In genomic region chr6:119200362-119200761, GRCm38 (mm10) we compare ENCODE assay signal across 20 mouse cellular contexts. TPM values are rescaled to one million over a fixed set of nuclear protein-coding genes. Genes with fewer than 3 reads are reported as not detected.
A peak's percentile ranks its signal among the peaks of the same experiment; 100 is the strongest.
DNase-seq lines count a peak whose midpoint lies in the region; ATAC-seq and TF ChIP-seq lines count a peak whose summit lies in the region.
"Had no signal": no experiment of that assay in that cellular context is flagged by ENCODE, and none has a peak within 500 bp of the region (broad histone marks: within the 10 kb centered on the region; RNA-seq: fewer than 3 reads in every experiment).

No protein-coding gene starts in this region.

- H3K79me2 ChIP-seq in heart, adult 2 months (replicated peaks; ENCODE audit: control insufficient read depth, insufficient read depth, low read length): no peaks in the 10 kb centered on the region

- 45% methylated on average over 5 of the region's 5 CpGs for WGBS in heart, embryonic 13.5 days
- WGBS in heart, adult 2 months: 69% methylated on average over 5 of the region's 5 CpGs
- 53% methylated on average over 5 of the region's 5 CpGs for WGBS in heart, embryonic 16.5 days
- WGBS in intestine, embryonic 16.5 days: 60% methylated on average over 5 of the region's 5 CpGs
- WGBS in liver, postnatal 0 days (ENCODE audit: insufficient replicate concordance): 58% methylated on average over 5 of the region's 5 CpGs
- 85% methylated on average over 5 of the region's 5 CpGs for WGBS in midbrain, embryonic 11.5 days

- peak overlapping the region; percentile 66 for H3K27ac ChIP-seq in heart, embryonic 13.5 days (replicated peaks)
- no peak overlapping the region for H3K27ac ChIP-seq in heart, adult 2 months
- peak overlapping the region; percentile 58 for H3K27ac ChIP-seq in heart, embryonic 16.5 days (ENCODE audit: low read length)
- H3K27ac ChIP-seq in intestine, embryonic 16.5 days (ENCODE audit: low read length): 0 out of 2 replicates have a peak overlapping the region, but pooled peaks have one; percentile 26
- peak overlapping the region; percentile 86 for H3K27ac ChIP-seq in liver, postnatal 0 days (ENCODE audit: low read depth)
- H3K27ac ChIP-seq in midbrain, embryonic 11.5 days (ENCODE audit: low read depth, low read length): no peak overlapping the region
- H3K27ac ChIP-seq: embryonic facial prominence, embryonic 15.5 days; forebrain, embryonic 13.5 days; midbrain, embryonic 15.5 days had no signal

- TF ChIP-seq CTCF in heart, adult 2 months (IDR thresholded peaks at IDR 0.05): no peak
- no peak for TF ChIP-seq CTCF in liver, postnatal 0 days (IDR thresholded peaks at IDR 0.05; ENCODE audit: low read depth)

- no peak for TF ChIP-seq EP300 in heart, adult 2 months (IDR thresholded peaks at IDR 0.05; ENCODE audit: insufficient read depth, low read depth, low read length)
- TF ChIP-seq EP300 in liver, postnatal 0 days (IDR thresholded peaks at IDR 0.05; ENCODE audit: low read depth): no peak

- H3K4me3 ChIP-seq in heart, embryonic 13.5 days: no peak overlapping the region
- H3K4me3 ChIP-seq in heart, adult 2 months: no peak overlapping the region
- H3K4me3 ChIP-seq in heart, embryonic 16.5 days (ENCODE audit: low read length): no peak overlapping the region
- no peak overlapping the region for H3K4me3 ChIP-seq in intestine, embryonic 16.5 days (ENCODE audit: low read length)
- no peak overlapping the region for H3K4me3 ChIP-seq in liver, postnatal 0 days (ENCODE audit: low read depth, low read length)
- no peak overlapping the region for H3K4me3 ChIP-seq in midbrain, embryonic 11.5 days (ENCODE audit: low read depth, low read length)
- H3K4me3 ChIP-seq: embryonic facial prominence, embryonic 15.5 days; forebrain, embryonic 13.5 days; midbrain, embryonic 15.5 days had no signal

- peaks cover 88% of the 10 kb centered on the region for H3K4me1 ChIP-seq in heart, embryonic 13.5 days
- peaks cover 1% of the 10 kb centered on the region; the same call in 1 of the 2 replicates for H3K4me1 ChIP-seq in heart, adult 2 months (ENCODE audit: control insufficient read depth, insufficient read depth, low read length)
- peaks cover 62% of the 10 kb centered on the region for H3K4me1 ChIP-seq in heart, embryonic 16.5 days (ENCODE audit: control insufficient read depth, insufficient read depth, low read length)
- H3K4me1 ChIP-seq in intestine, embryonic 16.5 days (ENCODE audit: control insufficient read depth, insufficient read depth, low read length): peaks cover 10% of the 10 kb centered on the region; the same call in 1 of the 2 replicates
- peaks cover 5% of the 10 kb centered on the region for H3K4me1 ChIP-seq in liver, postnatal 0 days (ENCODE audit: insufficient read depth)
- peaks cover 20% of the 10 kb centered on the region for H3K4me1 ChIP-seq in midbrain, embryonic 11.5 days (ENCODE audit: control insufficient read depth, insufficient read depth, low read length)

- H3K36me3 ChIP-seq in heart, embryonic 13.5 days: no peaks in the 10 kb centered on the region
- no peaks in the 10 kb centered on the region for H3K36me3 ChIP-seq in heart, adult 2 months (ENCODE audit: control insufficient read depth, insufficient read depth, low read length)
- H3K36me3 ChIP-seq in heart, embryonic 16.5 days (ENCODE audit: control insufficient read depth, insufficient read depth): no peaks in the 10 kb centered on the region
- H3K36me3 ChIP-seq in intestine, embryonic 16.5 days (ENCODE audit: control insufficient read depth, insufficient read depth, low read length): no peaks in the 10 kb centered on the region; the same call in 1 of the 2 replicates
- no peaks in the 10 kb centered on the region; the same call in 1 of the 2 replicates for H3K36me3 ChIP-seq in liver, postnatal 0 days (replicated peaks; ENCODE audit: insufficient read depth, low read length)
- peaks cover 6% of the 10 kb centered on the region; the same call in 1 of the 2 replicates for H3K36me3 ChIP-seq in midbrain, embryonic 11.5 days (ENCODE audit: control insufficient read depth, insufficient read depth, low read length)

- no peak for TF ChIP-seq POLR2A in heart, adult 2 months (IDR thresholded peaks at IDR 0.05; ENCODE audit: insufficient read depth, low read depth, low read length)

- no peak overlapping the region for H3K4me2 ChIP-seq in heart, embryonic 13.5 days
- H3K4me2 ChIP-seq in heart, embryonic 16.5 days (ENCODE audit: low read depth, low read length): no peak overlapping the region
- no peak overlapping the region for H3K4me2 ChIP-seq in intestine, embryonic 16.5 days (ENCODE audit: low read depth, low read length)
- H3K4me2 ChIP-seq in liver, postnatal 0 days (ENCODE audit: low read depth, low read length): no peak overlapping the region
- no peak overlapping the region for H3K4me2 ChIP-seq in midbrain, embryonic 11.5 days
- H3K4me2 ChIP-seq: embryonic facial prominence, embryonic 15.5 days; forebrain, embryonic 13.5 days; lung, embryonic 14.5 days; midbrain, embryonic 15.5 days had no signal

- no peaks in the 10 kb centered on the region for H3K27me3 ChIP-seq in heart, embryonic 13.5 days (replicated peaks)
- no peaks in the 10 kb centered on the region for H3K27me3 ChIP-seq in heart, adult 2 months (ENCODE audit: control insufficient read depth, insufficient read depth, low read length)
- no peaks in the 10 kb centered on the region for H3K27me3 ChIP-seq in heart, embryonic 16.5 days (ENCODE audit: control insufficient read depth, insufficient read depth, low read length)
- H3K27me3 ChIP-seq in intestine, embryonic 16.5 days (replicated peaks; ENCODE audit: control insufficient read depth, insufficient read depth, low read length): no peaks in the 10 kb centered on the region
- H3K27me3 ChIP-seq in liver, postnatal 0 days (ENCODE audit: insufficient read depth, low read length): no peaks in the 10 kb centered on the region
- no peaks in the 10 kb centered on the region for H3K27me3 ChIP-seq in midbrain, embryonic 11.5 days (ENCODE audit: control insufficient read depth, insufficient read depth, low read length)
- H3K27me3 ChIP-seq: embryonic facial prominence, embryonic 15.5 days; forebrain, embryonic 13.5 days; midbrain, embryonic 15.5 days had no signal

- intact Hi-C loops in heart, adult 2 months (cut with DNase I): no loop called here

- H3K9ac ChIP-seq in heart, embryonic 13.5 days: peak overlapping the region; percentile 58; the same call in 1 of the 2 replicates
- H3K9ac ChIP-seq in heart, adult 2 months (ENCODE audit: low read depth, low read length): no peak overlapping the region
- H3K9ac ChIP-seq in heart, embryonic 16.5 days (ENCODE audit: low read length): no peak overlapping the region; the same call in 1 of the 2 replicates
- no peak overlapping the region for H3K9ac ChIP-seq in intestine, embryonic 16.5 days (ENCODE audit: low read depth, low read length)
- no peak overlapping the region for H3K9ac ChIP-seq in liver, postnatal 0 days (replicated peaks)
- no peak overlapping the region for H3K9ac ChIP-seq in midbrain, embryonic 11.5 days (ENCODE audit: low read length)
- H3K9ac ChIP-seq: embryonic facial prominence, embryonic 15.5 days; forebrain, embryonic 13.5 days; lung, embryonic 14.5 days; midbrain, embryonic 15.5 days had no signal

- ATAC-seq in heart, embryonic 13.5 days (ENCODE audit: extremely low read depth, insufficient number of reproducible peaks, low FRiP score, low TSS enrichment): no peak
- no peak for ATAC-seq in heart, embryonic 16.5 days (replicated peaks; ENCODE audit: extremely low read depth, insufficient read depth, low FRiP score)
- ATAC-seq in intestine, embryonic 16.5 days: peak; percentile 85
- peak; percentile 94 for ATAC-seq in liver, postnatal 0 days
- no peak for ATAC-seq in midbrain, embryonic 11.5 days (ENCODE audit: low FRiP score)
- ATAC-seq: forebrain, embryonic 13.5 days; hindbrain, embryonic 16.5 days; midbrain, embryonic 15.5 days had no signal

- no peaks in the 10 kb centered on the region for H3K9me3 ChIP-seq in heart, embryonic 13.5 days
- H3K9me3 ChIP-seq in heart, embryonic 16.5 days (replicated peaks; ENCODE audit: control insufficient read depth, low read length): no peaks in the 10 kb centered on the region
- no peaks in the 10 kb centered on the region for H3K9me3 ChIP-seq in intestine, embryonic 16.5 days (ENCODE audit: control insufficient read depth, low read length)
- no peaks in the 10 kb centered on the region for H3K9me3 ChIP-seq in liver, postnatal 0 days (ENCODE audit: low read length)
- H3K9me3 ChIP-seq in midbrain, embryonic 11.5 days (ENCODE audit: control insufficient read depth, low read length): no peaks in the 10 kb centered on the region
- H3K9me3 ChIP-seq: embryonic facial prominence, embryonic 15.5 days; forebrain, embryonic 13.5 days; G1E; midbrain, embryonic 15.5 days had no signal

- DNase-seq in heart, adult 2 months: no peak
- peak; percentile 22 for DNase-seq in liver, postnatal 0 days
- no peak for DNase-seq in gastrocnemius, postnatal 10 days
- no peak for DNase-seq in midbrain, embryonic 11.5 days (ENCODE audit: low spot score, missing footprints)
- DNase-seq: cerebellum, adult 8-10 months; layer of hippocampus, adult 9-11 months; lung, embryonic 14.5 days; thymus, adult 18-20 months had no signal

RNA-seq across cellular contexts. Expression of gene Cacna1c, which starts 4.1 kb away (rescaled TPM):
- polyA plus RNA-seq in heart, embryonic 13.5 days (2015; fragmentation: Nextera tagmentation; extraction: Ambion mirVana): 41.8 and 43.3 TPM in 2 replicates
- 100 to 1,000 TPM; 194 to 228 TPM for total RNA-seq in heart, adult 2 months (2021)
- 56.8 and 76.3 TPM in 2 replicates for polyA plus RNA-seq in heart, adult 2 months (2012; rRNA removed)
- polyA plus RNA-seq in heart, embryonic 16.5 days (2015; fragmentation: Nextera tagmentation; extraction: Ambion mirVana): 66.2 and 72.2 TPM in 2 replicates
- 1.8 and 2.0 TPM in 2 replicates for polyA plus RNA-seq in intestine, embryonic 16.5 days (2015; fragmentation: Nextera tagmentation; extraction: Ambion mirVana)
- polyA plus RNA-seq in liver, postnatal 0 days (2015; fragmentation: Nextera tagmentation; extraction: Ambion mirVana): 0.14 and 0.23 TPM in 2 replicates
- total RNA-seq in gastrocnemius, postnatal 10 days (2021): 1 to 10 TPM; 5.2 to 7.3 TPM
- 2.0 and 2.1 TPM in 2 replicates for polyA plus RNA-seq in midbrain, embryonic 11.5 days (2014; fragmentation: Nextera tagmentation; extraction: Ambion mirVana)
- total RNA-seq: granulocyte monocyte progenitor cell, adult 5-6 weeks; megakaryocyte progenitor cell, adult 5-6 weeks had no signal
- polyA plus RNA-seq: G1E had no signal

RNA-seq across cellular contexts. Expression of gene Dcp1b, which starts 25.3 kb away (rescaled TPM):
- polyA plus RNA-seq in heart, embryonic 13.5 days (2015; fragmentation: Nextera tagmentation; extraction: Ambion mirVana): 6.0 and 6.3 TPM in 2 replicates
- total RNA-seq in heart, adult 2 months (2021): 1 to 10 TPM; 2.6 to 2.7 TPM
- polyA plus RNA-seq in heart, adult 2 months (2012; rRNA removed): 4.8 and 4.9 TPM in 2 replicates
- polyA plus RNA-seq in heart, embryonic 16.5 days (2015; fragmentation: Nextera tagmentation; extraction: Ambion mirVana): 8.7 and 9.0 TPM in 2 replicates
- polyA plus RNA-seq in intestine, embryonic 16.5 days (2015; fragmentation: Nextera tagmentation; extraction: Ambion mirVana): 5.8 and 6.4 TPM in 2 replicates
- 4.1 and 4.5 TPM in 2 replicates for polyA plus RNA-seq in liver, postnatal 0 days (2015; fragmentation: Nextera tagmentation; extraction: Ambion mirVana)
- 1 to 10 TPM; 5.1 to 7.4 TPM for total RNA-seq in gastrocnemius, postnatal 10 days (2021)
- polyA plus RNA-seq in midbrain, embryonic 11.5 days (2014; fragmentation: Nextera tagmentation; extraction: Ambion mirVana): 9.9 and 11.2 TPM in 2 replicates

RNA-seq across cellular contexts. Expression of gene Cacna2d4, which starts 36.0 kb away (rescaled TPM):
- polyA plus RNA-seq in heart, embryonic 13.5 days (2015; fragmentation: Nextera tagmentation; extraction: Ambion mirVana): not detected in 2 replicates
- total RNA-seq in heart, adult 2 months (2021): not detected
- polyA plus RNA-seq in heart, adult 2 months (2012; rRNA removed): 0.23 TPM in 2 replicates
- 0.36 and 0.45 TPM in 2 replicates for polyA plus RNA-seq in heart, embryonic 16.5 days (2015; fragmentation: Nextera tagmentation; extraction: Ambion mirVana)
- polyA plus RNA-seq in intestine, embryonic 16.5 days (2015; fragmentation: Nextera tagmentation; extraction: Ambion mirVana): 0.11 and 0.15 TPM in 2 replicates
- 0.02 and 0.08 TPM in 2 replicates for polyA plus RNA-seq in liver, postnatal 0 days (2015; fragmentation: Nextera tagmentation; extraction: Ambion mirVana)
- under 1 TPM; 0.82 to 0.97 TPM for total RNA-seq in gastrocnemius, postnatal 10 days (2021)
- 0.05 TPM in 1 of 2 replicates, not detected in the other for polyA plus RNA-seq in midbrain, embryonic 11.5 days (2014; fragmentation: Nextera tagmentation; extraction: Ambion mirVana)
- total RNA-seq: adrenal gland, adult 18-20 months had no signal
- polyA plus RNA-seq: G1E; kidney, embryonic 14.5 days had no signal

Comparison
In these comparisons a context has a peak if more than half of its experiments do, and no peak if none do; other contexts are left out.
1. H3K27ac ChIP-seq: peak in heart, embryonic 13.5 days (single experiment), heart, embryonic 16.5 days (single experiment), intestine, embryonic 16.5 days (single experiment) and liver, postnatal 0 days (single experiment); none in heart, adult 2 months (single experiment) and midbrain, embryonic 11.5 days (single experiment).
2. ATAC-seq: peak in intestine, embryonic 16.5 days (single experiment) and liver, postnatal 0 days (single experiment); none in heart, embryonic 13.5 days (single experiment), heart, embryonic 16.5 days (single experiment) and midbrain, embryonic 11.5 days (single experiment).
3. RNA of gene Cacna1c, which starts 4.1 kb away (polyA plus RNA-seq): 66.2 to 72.2 TPM in heart, embryonic 16.5 days, 56.8 to 76.3 TPM in heart, adult 2 months and 41.8 to 43.3 TPM in heart, embryonic 13.5 days; 2.0 to 2.1 TPM in midbrain, embryonic 11.5 days, 1.8 to 2.0 TPM in intestine, embryonic 16.5 days and 0.14 to 0.23 TPM in liver, postnatal 0 days; every median in the first group is over 10 times any median in the second.